Mouse (Mus musculus): Measurements from ENCODE around the gene Slc8a3.

Gene Slc8a3

DNA sequence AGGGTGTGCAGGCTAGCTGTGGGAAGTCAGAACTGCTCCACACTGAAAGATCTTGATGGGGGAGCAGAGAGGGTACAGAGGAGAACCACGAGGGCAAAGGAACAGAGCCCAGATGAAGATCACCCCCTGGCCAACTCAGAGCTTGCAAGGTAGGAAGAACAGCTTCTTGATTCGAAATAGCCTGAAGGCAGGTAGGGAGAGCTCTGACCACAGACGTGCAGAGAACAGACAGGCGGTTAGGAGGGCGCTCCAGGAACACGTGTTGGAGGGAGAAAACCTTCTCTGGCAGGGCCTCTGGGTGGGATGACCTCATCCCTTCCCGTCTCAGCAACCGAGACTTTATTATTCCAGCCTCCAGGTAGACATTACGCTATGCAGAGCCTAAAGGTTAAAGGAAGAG lies 157.7 kb downstream of the Slc8a3 start:
- DNase-seq, result no peak

- no peak for DNase-seq
Measured at GRCm38 (mm10) chr12:81173893-81174292, 159.1 kb downstream of the Slc8a3 start.

DNA sequence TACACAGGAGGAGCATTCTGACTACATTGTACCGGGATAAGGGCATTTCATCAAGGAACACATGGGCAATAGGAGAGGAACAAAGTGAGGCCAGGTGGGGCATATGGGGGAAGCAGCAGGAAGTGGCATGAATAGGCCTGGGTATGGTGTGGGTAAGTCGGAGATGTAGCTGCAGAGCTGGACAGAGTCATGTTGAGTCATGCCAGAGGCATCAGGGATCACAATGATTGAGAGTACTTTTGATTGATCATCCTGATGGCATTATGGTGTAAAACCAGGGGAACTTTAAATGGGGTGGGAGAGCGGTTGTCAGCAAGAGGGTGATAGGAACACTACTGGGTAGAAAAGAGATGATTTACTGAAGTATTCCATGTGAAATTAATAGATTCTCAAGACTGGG lies 160.0 kb downstream of the Slc8a3 start:
- DNase-seq, result no peak

DNA sequence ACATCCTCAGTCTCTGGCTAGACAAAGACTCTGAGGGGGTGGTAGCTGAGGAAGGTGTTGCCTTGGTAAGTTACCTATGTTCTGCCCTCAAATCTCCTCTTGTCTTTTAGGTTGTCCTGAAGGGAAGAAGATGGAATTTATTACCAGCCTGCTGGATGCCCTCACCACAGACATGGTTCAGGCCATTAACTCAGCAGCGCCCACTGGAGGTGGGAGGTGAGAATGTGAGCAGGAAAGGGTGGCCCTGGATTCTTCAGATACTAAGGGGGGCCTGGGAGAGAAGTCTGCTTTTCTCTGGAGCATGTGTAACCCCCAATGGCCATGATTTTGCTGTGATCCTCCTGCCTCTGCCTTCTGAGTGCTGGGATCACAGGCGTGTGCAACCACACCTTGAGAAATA lies 162.9 kb downstream of the Slc8a3 start:
- DNase-seq, result no peak

DNA sequence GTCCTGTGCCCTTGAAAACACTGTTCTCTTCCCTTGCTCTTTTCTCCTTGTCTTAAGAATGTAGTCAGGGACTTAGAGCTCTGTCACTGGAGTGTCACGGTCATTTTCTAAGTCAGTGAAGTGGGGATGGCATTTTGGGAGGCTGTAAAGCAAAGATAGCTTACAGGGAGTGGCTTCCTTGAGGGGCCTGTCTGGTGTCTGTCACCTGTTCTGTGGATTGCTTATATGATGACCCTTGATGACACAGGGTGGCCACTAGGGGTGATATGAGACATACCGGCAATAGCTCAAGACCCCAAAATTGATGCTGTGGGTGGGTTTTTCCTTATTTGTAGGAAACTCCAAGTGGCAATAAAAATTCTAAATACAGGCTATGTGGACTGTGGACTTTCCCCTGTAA lies 164.5 kb downstream of the Slc8a3 start:
- DNase-seq, result no peak

- no peak for DNase-seq
Measured at GRCm38 (mm10) chr12:81168031-81168430, 164.9 kb downstream of the Slc8a3 start.

GRCm38 (mm10) chr12:81167142-81167541 lies 165.8 kb downstream of the Slc8a3 start:
- DNase-seq, result no peak

GRCm38 (mm10) chr12:81166615-81167014 lies 166.4 kb downstream of the Slc8a3 start:
- DNase-seq, result no peak

GRCm38 (mm10) chr12:81166092-81166491 lies 166.9 kb downstream of the Slc8a3 start:
- no peak for DNase-seq

DNA sequence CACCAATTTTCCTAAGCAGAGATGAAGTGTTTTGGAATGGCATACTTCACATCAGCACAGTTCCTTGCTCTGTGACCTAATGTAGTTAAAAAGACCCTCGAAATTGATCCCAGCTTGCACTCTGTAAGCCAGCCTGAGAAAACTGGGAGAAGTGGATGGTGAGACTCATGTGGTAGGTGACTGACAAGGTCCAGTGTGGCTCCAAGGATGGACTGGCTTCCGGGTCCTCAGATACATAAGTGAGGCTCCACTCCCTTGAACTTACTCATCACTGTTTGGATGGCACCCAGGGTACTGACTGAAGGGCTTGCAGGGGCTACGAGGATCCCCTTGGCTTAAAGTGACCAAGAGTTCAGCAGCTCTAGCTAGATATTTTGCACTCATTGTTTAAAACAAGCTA lies 169.4 kb downstream of the Slc8a3 start:
- DNase-seq, result no peak

- DNase-seq, result no peak
Measured at GRCm38 (mm10) chr12:81163131-81163530, 169.8 kb downstream of the Slc8a3 start.

DNA sequence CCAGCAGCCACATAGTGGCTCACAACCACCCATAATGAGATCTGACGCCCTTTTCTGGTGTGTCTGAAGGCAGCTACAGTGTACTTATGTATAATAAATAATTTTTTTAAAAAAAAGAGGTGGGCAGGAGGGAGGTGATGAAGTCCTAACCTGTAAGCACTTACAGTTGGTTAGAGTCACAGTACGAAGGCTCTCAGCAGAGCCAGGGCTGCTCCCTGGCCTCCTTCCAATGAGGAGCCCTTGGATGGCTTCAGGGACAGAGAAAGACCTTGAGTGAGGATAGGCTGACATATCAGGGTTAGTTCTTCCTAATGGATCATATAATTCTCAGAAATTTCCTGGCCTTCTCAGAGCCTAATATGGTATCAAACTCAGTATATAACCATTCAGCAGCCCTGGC lies 171.7 kb downstream of the Slc8a3 start:
- DNase-seq, result no peak

DNA sequence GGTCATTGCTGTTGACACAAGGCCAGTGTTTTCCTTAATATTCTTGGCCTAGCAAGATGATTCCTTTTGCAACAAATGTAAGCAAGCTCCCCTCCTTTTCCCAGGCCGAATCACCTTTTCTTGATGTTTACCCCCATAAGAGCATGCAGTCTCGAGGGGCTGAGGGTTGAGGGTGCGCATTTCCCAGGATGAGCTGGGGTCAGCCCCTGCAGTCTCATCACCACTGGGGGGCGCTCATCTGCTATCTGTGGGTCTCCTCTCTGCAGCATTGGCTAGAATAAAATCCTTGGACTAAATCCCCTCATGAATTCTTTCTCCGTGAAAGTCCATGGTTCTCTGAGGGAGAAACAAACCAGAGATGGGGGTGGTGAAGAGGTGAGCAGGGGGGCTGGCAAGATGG lies 172.1 kb downstream of the Slc8a3 start:
- no peak for DNase-seq

- DNase-seq, result no peak
Measured at GRCm38 (mm10) chr12:81160425-81160824, 172.6 kb downstream of the Slc8a3 start.

DNA sequence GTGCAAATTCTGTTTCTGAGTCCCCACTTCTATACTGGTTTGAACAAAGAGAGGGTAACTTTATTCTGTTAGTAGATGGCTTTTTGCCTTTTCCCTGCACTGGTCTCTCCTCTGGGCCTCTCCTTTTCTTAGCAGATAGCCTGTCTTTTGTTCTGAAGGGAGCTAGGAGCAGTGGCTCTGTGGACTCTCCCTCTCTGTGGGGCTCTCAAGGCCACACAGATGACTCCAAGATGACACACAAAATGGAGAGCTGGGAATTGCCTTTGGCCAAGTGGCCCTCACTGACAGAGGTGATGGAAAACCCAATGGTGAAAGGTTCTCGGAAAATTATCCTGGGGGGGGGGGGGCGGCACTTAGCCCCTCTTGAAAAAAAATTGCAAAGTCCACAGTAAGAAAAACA lies 173.0 kb downstream of the Slc8a3 start:
- DNase-seq, result no peak

- no peak for DNase-seq
Measured at GRCm38 (mm10) chr12:81156841-81157240, 176.1 kb downstream of the Slc8a3 start.

DNA sequence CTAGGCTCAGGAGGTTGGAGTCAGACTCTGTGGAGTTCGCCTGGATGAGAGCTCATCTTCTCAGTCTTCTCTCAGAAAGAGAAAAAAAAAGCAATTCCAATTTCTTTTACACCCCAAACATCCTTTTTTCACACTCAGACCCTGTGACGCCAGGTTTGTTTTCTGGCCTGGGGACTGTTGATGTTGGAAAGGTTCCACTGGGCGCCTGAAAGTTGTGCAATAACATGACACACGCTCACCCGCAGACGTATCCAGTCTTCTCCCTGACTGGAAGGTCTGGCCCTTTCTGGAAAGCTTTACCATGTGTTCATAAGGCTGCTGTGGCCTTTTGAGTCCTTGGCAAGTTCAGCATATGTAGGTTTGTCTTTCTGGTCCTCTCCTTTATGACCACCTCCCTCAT lies 177.3 kb downstream of the Slc8a3 start:
- no peak for DNase-seq

- no peak for DNase-seq
Measured at GRCm38 (mm10) chr12:81152082-81152481, 180.9 kb downstream of the Slc8a3 start.

- no peak for DNase-seq
Measured at GRCm38 (mm10) chr12:81150917-81151316, 182.1 kb downstream of the Slc8a3 start.

DNA sequence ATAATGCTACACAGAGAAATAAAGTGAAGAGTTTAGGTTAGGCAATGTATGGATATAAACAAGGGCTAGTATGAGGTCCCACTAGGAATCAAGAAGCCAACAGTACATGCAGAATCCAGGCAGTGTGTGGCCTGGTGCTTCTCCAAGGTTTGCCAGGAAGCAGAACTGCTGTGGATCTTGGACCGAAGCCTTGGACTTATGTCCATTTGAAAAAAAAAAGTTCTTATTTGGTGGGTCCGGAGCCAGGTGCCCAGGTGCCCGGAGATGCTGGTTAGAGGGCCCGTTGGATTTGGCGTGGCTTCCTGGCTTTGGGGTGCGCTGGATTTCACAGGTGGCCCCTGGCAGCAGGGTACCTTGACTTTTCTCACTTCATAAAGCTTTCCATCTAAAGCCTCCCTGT lies 185.0 kb downstream of the Slc8a3 start:
- no peak for DNase-seq

Data from spleen, adult 18-20 months (tissue).